Mouse (Mus musculus): ENCODE data around the gene Tpst2. TPM values are rescaled to one million over a fixed set of nuclear protein-coding genes. Genes with fewer than 3 reads are reported as not detected.

The Tpst2 gene
- polyA plus RNA-seq, 1 experiment from 2014 or later, result 52.0 TPM

GRCm38 (mm10) chr5:112272934-112273333 is 3.6 kb upstream of the Tpst2 start:
- Histone ChIP-seq H3K9me3 (replicated peaks) (no peaks in the 10 kb centered on the region), H3K27ac (replicated peaks) (no peak overlapping the region), H3K36me3 (no peaks in the 10 kb centered on the region), H3K4me1 (peaks cover 15% of the 10 kb centered on the region), H3K4me2 (replicated peaks) (no peak overlapping the region), H3K27me3 (peaks cover 8% of the 10 kb centered on the region), H3K9ac (no peak overlapping the region), H3K4me3 (replicated peaks) (no peak overlapping the region)
- WGBS, result 76% methylated on average over 2 of the region's 2 CpGs
- no peak for ATAC-seq (ENCODE audit: insufficient number of reproducible peaks, low FRiP score, low TSS enrichment, low read depth)

DNA sequence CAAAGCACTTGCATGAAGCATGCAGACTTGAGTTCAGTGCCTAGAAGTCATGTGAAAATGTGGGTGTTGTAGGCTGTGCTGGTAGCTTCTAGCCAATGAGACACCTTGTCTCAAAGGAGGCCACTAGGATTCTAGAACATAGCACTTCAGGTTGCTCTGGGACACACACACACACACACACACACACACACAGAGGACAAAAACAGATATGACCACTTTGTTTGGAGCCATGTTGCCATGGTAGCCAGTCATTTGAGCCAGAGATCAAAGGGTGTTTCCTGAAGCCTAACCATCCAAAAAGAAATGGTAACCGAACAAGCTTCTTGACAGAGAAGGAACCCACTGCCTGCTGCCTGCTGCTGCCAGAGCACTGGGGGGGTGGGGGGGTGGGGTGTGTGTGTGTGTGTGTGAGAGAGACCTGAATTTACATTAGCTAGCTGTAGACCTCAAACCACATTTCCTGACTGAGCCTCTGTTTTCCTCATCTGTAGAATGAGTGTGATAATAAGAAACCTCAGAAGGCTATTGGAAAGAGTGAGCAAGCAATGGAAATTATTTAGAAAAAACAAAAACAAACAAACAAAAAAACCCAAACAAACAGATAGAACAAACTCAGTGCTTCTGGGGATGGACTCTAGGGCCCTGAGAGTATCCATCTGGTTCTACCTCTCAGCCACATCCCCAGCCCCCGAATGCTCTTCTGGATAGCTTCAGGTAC is 2.6 kb upstream of the Tpst2 start:
- Histone ChIP-seq H3K4me1 (peaks cover 24% of the 10 kb centered on the region), H3K36me3 (no peaks in the 10 kb centered on the region), H3K4me3 (replicated peaks) (no peak overlapping the region), H3K9ac (no peak overlapping the region), H3K9me3 (replicated peaks) (no peaks in the 10 kb centered on the region), H3K27me3 (peaks cover 3% of the 10 kb centered on the region), H3K4me2 (replicated peaks) (no peak overlapping the region), H3K27ac (replicated peaks) (no peak overlapping the region)
- 57% methylated on average over 2 of the region's 2 CpGs for WGBS
- ATAC-seq (ENCODE audit: insufficient number of reproducible peaks, low FRiP score, low TSS enrichment, low read depth), result no peak

DNA sequence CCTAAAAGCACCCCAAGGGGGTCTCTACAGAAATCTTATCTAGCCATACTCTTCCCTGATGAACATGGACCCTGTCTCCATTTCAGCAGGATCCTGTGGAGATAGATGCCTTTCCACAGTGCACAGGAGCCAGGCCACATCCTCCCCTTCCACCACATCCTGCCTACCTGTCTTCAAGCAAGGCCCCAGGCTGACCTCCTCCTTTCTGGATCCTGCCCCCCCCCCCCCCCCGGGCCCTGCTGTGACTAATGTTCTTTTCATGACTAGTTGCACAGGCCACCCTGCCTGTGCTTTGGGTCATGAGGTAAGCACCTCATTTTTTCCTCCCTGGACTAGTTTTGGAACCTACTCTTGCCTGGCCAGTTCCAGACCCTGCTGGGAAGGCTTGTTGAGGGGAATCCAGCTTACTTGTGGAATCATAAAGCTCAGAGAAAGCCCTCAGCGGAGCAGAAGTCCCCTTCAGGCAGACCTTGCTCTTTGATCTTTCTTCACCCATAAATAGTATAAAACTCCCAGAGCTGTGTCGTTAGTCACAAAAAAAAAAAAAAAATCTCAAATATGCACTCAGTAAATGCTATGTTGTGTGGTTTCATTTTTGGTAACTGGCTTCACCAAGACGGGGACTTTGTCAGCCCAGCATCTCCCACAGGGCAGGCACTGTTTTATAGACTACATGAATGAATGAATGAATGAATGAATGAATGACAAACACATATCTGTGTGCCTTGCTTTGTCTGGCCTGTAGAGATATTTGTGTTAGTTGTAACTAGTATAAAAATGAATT is 1.3 kb upstream of the Tpst2 start:
- no peak for ATAC-seq (ENCODE audit: insufficient number of reproducible peaks, low FRiP score, low TSS enrichment, low read depth)
- Histone ChIP-seq H3K9me3 (replicated peaks) (no peaks in the 10 kb centered on the region), H3K36me3 (no peaks in the 10 kb centered on the region), H3K27ac (replicated peaks) (0 out of 2 replicates have a peak overlapping the region, but pooled peaks have one; percentile 68), H3K27me3 (no peaks in the 10 kb centered on the region; the same call in 1 of the 2 replicates), H3K4me1 (peaks cover 37% of the 10 kb centered on the region), H3K4me2 (replicated peaks) (peak overlapping the region; percentile 79), H3K4me3 (replicated peaks) (peak overlapping the region; percentile 82), H3K9ac (no peak overlapping the region)
- 33% methylated on average over 4 of the region's 4 CpGs for WGBS

DNA sequence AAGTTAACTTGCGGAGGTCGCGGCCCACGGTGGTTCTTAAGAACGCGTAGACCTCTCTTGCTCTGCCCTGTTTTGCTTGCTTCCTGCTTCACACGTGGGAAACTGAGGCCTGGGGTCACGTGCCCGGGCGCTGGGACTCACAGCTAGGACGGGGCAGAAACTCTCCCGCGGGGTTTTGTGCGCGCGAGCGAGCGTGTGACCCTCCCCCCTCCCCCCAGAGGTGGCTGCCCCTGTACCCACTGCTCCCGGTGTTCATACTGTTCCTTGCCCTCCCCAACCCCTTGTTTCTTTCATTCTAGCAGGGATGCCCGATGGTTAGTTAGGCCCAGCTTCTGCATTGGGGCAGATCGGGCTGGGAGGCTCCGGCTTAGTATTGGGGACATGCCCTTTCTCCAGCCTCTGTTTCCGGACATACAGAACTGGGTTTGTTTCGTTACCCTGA is 437 bp downstream of the Tpst2 start:
- no peaks in the 10 kb centered on the region for H3K9me3 ChIP-seq (replicated peaks)
- no peak; the same call in 1 of the 2 replicates for ATAC-seq (ENCODE audit: insufficient number of reproducible peaks, low FRiP score, low TSS enrichment, low read depth)
- peaks cover 49% of the 10 kb centered on the region for H3K4me1 ChIP-seq
- peak overlapping the region; percentile 82 for H3K4me3 ChIP-seq (replicated peaks)
- H3K9ac ChIP-seq, result peak overlapping the region; percentile 77
- no peaks in the 10 kb centered on the region; the same call in 1 of the 2 replicates for H3K27me3 ChIP-seq
- peak overlapping the region; percentile 68 for H3K27ac ChIP-seq (replicated peaks)
- H3K4me2 ChIP-seq (replicated peaks), result peak overlapping the region; percentile 79
- H3K36me3 ChIP-seq, result no peaks in the 10 kb centered on the region
- WGBS, result under 1% methylated on average over 24 of the region's 24 CpGs

DNA sequence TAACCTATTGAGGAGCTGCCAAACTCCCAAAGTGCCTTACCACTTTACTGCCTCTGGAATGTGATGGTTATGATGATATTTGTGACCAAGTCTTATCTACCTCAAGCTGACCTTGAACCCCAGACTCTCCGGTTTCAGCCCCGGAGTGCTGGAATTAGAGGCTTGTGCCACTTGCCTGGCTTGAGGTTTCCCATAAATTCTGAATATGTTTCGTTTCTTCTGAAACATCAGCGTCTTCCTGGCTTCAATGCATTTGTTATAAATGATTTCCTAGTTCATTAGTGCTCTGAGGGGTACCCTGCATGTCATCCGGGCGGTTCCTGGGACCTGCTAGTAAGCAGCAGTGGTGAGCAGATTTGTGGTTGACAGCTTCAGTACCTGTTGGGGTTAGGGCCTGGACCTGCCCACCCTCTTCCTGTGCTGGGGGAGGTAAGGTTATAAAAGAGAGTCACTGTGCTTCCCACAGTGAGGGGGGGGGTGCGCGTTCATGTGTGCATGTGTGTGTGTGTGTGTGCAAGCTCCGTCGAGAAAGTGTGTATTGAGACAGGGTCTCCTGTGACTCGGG is 1.5 kb downstream of the Tpst2 start:
- H3K27ac ChIP-seq (replicated peaks), result no peak overlapping the region
- H3K9ac ChIP-seq, result no peak overlapping the region
- ATAC-seq (ENCODE audit: insufficient number of reproducible peaks, low FRiP score, low TSS enrichment, low read depth), result no peak

GRCm38 (mm10) chr5:112279181-112280021 is 2.9 kb downstream of the Tpst2 start:
- peaks cover 71% of the 10 kb centered on the region for H3K4me1 ChIP-seq
- 69% methylated on average over 17 of the region's 17 CpGs for WGBS

More for the DNA sequence above, 1.5 kb downstream of the Tpst2 start:
- peaks cover 58% of the 10 kb centered on the region for H3K4me1 ChIP-seq
- WGBS, result 86% methylated on average over 11 of the region's 11 CpGs
- peak overlapping the region; percentile 79; the same call in 1 of the 2 replicates for H3K4me2 ChIP-seq (replicated peaks)
- no peaks in the 10 kb centered on the region for H3K9me3 ChIP-seq (replicated peaks)
- no peaks in the 10 kb centered on the region for H3K27me3 ChIP-seq
- H3K36me3 ChIP-seq, result no peaks in the 10 kb centered on the region
- peak overlapping the region; percentile 82; the same call in 1 of the 2 replicates for H3K4me3 ChIP-seq (replicated peaks)

DNA sequence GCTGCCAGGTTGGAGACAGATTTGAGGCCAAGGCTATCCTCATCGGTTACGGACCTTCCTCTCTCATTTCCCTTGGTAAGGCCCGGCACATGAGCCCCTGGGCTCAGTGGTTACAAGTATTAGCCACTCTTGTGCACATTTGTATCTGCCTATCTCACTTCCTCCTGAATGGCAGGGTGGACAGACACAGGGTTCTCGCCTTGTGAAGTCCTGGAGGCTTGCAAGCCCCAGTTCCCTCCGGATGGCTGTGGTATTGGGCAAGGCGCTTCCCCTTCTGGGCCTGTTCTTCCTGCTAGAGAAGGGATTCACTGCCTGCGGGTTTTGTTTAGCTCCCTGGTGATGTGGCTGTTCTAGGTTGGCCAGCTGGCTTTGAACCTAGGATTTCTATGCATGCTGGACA is 3.7 kb downstream of the Tpst2 start:
- H3K27ac ChIP-seq (replicated peaks), result no peak overlapping the region; the same call in 1 of the 2 replicates

More at GRCm38 (mm10) chr5:112279181-112280021, 2.9 kb downstream of the Tpst2 start:
- Histone ChIP-seq H3K27me3 (no peaks in the 10 kb centered on the region), H3K27ac (replicated peaks) (no peak overlapping the region; the same call in 1 of the 2 replicates), H3K4me2 (replicated peaks) (no peak overlapping the region), H3K4me3 (replicated peaks) (no peak overlapping the region), H3K9ac (no peak overlapping the region), H3K36me3 (no peaks in the 10 kb centered on the region), H3K9me3 (replicated peaks) (no peaks in the 10 kb centered on the region)
- no peak for ATAC-seq (ENCODE audit: insufficient number of reproducible peaks, low FRiP score, low TSS enrichment, low read depth)

GRCm38 (mm10) chr5:112280863-112281660 is 4.6 kb downstream of the Tpst2 start:
- Histone ChIP-seq H3K36me3 (no peaks in the 10 kb centered on the region), H3K9ac (no peak overlapping the region), H3K27me3 (no peaks in the 10 kb centered on the region), H3K4me3 (replicated peaks) (no peak overlapping the region), H3K4me1 (peaks cover 77% of the 10 kb centered on the region), H3K27ac (replicated peaks) (no peak overlapping the region), H3K9me3 (replicated peaks) (no peaks in the 10 kb centered on the region), H3K4me2 (replicated peaks) (no peak overlapping the region)
- 39% methylated on average over 15 of the region's 15 CpGs for WGBS
- no peak for ATAC-seq (ENCODE audit: insufficient number of reproducible peaks, low FRiP score, low TSS enrichment, low read depth)

More for the DNA sequence above, 3.7 kb downstream of the Tpst2 start:
- Histone ChIP-seq H3K9ac (no peak overlapping the region), H3K4me3 (replicated peaks) (no peak overlapping the region), H3K36me3 (no peaks in the 10 kb centered on the region), H3K4me2 (replicated peaks) (no peak overlapping the region), H3K27me3 (no peaks in the 10 kb centered on the region), H3K9me3 (replicated peaks) (no peaks in the 10 kb centered on the region), H3K4me1 (peaks cover 71% of the 10 kb centered on the region)
- ATAC-seq (ENCODE audit: insufficient number of reproducible peaks, low FRiP score, low TSS enrichment, low read depth), result no peak
- 76% methylated on average over 7 of the region's 7 CpGs for WGBS

GRCm38 (mm10) chr5:112281676-112282075 is 5.2 kb downstream of the Tpst2 start:
- no peaks in the 10 kb centered on the region for H3K27me3 ChIP-seq
- no peaks in the 10 kb centered on the region for H3K36me3 ChIP-seq
- no peak for ATAC-seq (ENCODE audit: insufficient number of reproducible peaks, low FRiP score, low TSS enrichment, low read depth)
- H3K4me1 ChIP-seq, result peaks cover 77% of the 10 kb centered on the region
- H3K4me3 ChIP-seq (replicated peaks), result no peak overlapping the region
- H3K9me3 ChIP-seq (replicated peaks), result no peaks in the 10 kb centered on the region
- H3K9ac ChIP-seq, result no peak overlapping the region
- 0 out of 2 replicates have a peak overlapping the region, but pooled peaks have one; percentile 13 for H3K27ac ChIP-seq (replicated peaks)
- 76% methylated on average over 4 of the region's 4 CpGs for WGBS
- no peak overlapping the region for H3K4me2 ChIP-seq (replicated peaks)

Measured in embryonic facial prominence, embryonic 15.5 days (tissue).